Mouse (Mus musculus): ENCODE measurements around the gene Gm20877. TPM values are rescaled to one million over a fixed set of nuclear protein-coding genes. Genes with fewer than 3 reads are reported as not detected.
"Not testable (repeated sequence)": the region's sequence is repeated elsewhere in the genome, so short reads cannot be mapped to it uniquely, and the experiment has no call there.

Gene Gm20877
- polyA plus RNA-seq (2017; shearing (Covaris generic)): not detected

GRCm38 (mm10) chrY:17093573-17093972 is at the start of gene Gm20877:
Gene Gm20877, plus strand, starts transcription at chrY:17093873.
- not testable (repeated sequence) for ATAC-seq
